Comparison of ENCODE assay signal across 8 mouse cellular contexts in genomic region chr19:57328792-57329191, GRCm38 (mm10). TPM values are rescaled to one million over a fixed set of nuclear protein-coding genes. Genes with fewer than 3 reads are reported as not detected.
A peak's percentile ranks its signal among the peaks of the same experiment; 100 is the strongest.
DNase-seq lines count a peak whose midpoint lies in the region; ATAC-seq and TF ChIP-seq lines count a peak whose summit lies in the region.

No protein-coding gene starts in this region.

- peak; percentile 71 for DNase-seq in hindbrain, embryonic 14.5 days (ENCODE audit: low spot score)
- DNase-seq in A20 (ENCODE audit: low read depth, low spot score): peak; percentile 51
- DNase-seq in MEL (ENCODE audit: low read depth, low spot score): peak; percentile 92
- DNase-seq in cerebellum, adult 9-11 months: peak; percentile 42
- peak; percentile 77 for DNase-seq in induced T-regulatory cell, adult 2 months (ENCODE audit: low read depth)
- peak; percentile 48 for DNase-seq in mesoderm, embryonic 11.5 days (ENCODE audit: low read depth, low spot score)
- no peak for DNase-seq in right cerebral cortex, postnatal 10 days (ENCODE audit: low spot score in 2 of 2)

- no peaks in the 10 kb centered on the region for H3K4me1 ChIP-seq in hindbrain, embryonic 14.5 days (replicated peaks; ENCODE audit: control insufficient read depth, insufficient read depth, low read length)
- H3K4me1 ChIP-seq in hindbrain, embryonic 12.5 days: no peaks in the 10 kb centered on the region
- H3K4me1 ChIP-seq in MEL (ENCODE audit: control insufficient read depth in 1 of 2, insufficient read depth in 2 of 2, low read length in 2 of 2): peaks cover 7 to 15% of the 10 kb centered on the region in 2 experiments

- peak in 1 of 2 experiments; percentile 55; a peak in 2 of 4 replicates for TF ChIP-seq POLR2A in MEL (IDR thresholded peaks at IDR 0.05; ENCODE audit: control insufficient read depth in 1 of 2, insufficient read depth in 1 of 2, low read depth in 1 of 2, low read length in 2 of 2, poor library complexity in 1 of 2)

- 63% methylated on average over 12 of the region's 12 CpGs for WGBS in hindbrain, embryonic 14.5 days
- 63% methylated on average over 12 of the region's 12 CpGs for WGBS in hindbrain, embryonic 12.5 days

- ATAC-seq in hindbrain, embryonic 14.5 days (ENCODE audit: low FRiP score): no peak
- no peak for ATAC-seq in hindbrain, embryonic 12.5 days (ENCODE audit: low FRiP score)

- H3K36me3 ChIP-seq in hindbrain, embryonic 14.5 days (replicated peaks; ENCODE audit: control insufficient read depth, insufficient read depth): no peaks in the 10 kb centered on the region
- no peaks in the 10 kb centered on the region for H3K36me3 ChIP-seq in hindbrain, embryonic 12.5 days
- peaks cover 0 to 5% of the 10 kb centered on the region in 2 experiments; a peak in 2 of 4 replicates for H3K36me3 ChIP-seq in MEL (ENCODE audit: control insufficient read depth in 1 of 2, insufficient read depth in 2 of 2, low read length in 2 of 2)

- TF ChIP-seq CTCF in MEL (IDR thresholded peaks at IDR 0.05 in 2 of 3, conservative IDR thresholded peaks at IDR 0.05 in 1 of 3; ENCODE audit: control insufficient read depth in 1 of 3, insufficient read depth in 1 of 3, low read depth in 2 of 3, low read length in 3 of 3, poor library complexity in 1 of 3, severe bottlenecking in 1 of 3): peak; percentile 57 to 95 (median 95)

- H3K27me3 ChIP-seq in hindbrain, embryonic 14.5 days (ENCODE audit: control insufficient read depth, insufficient read depth, low read length): no peaks in the 10 kb centered on the region
- H3K27me3 ChIP-seq in hindbrain, embryonic 12.5 days: no peaks in the 10 kb centered on the region; the same call in 1 of the 2 replicates
- no peaks in the 10 kb centered on the region for H3K27me3 ChIP-seq in MEL (ENCODE audit: control insufficient read depth in 1 of 2, insufficient read depth in 2 of 2, low read length in 2 of 2)

- peak; percentile 76 for TF ChIP-seq RAD21 in MEL (IDR thresholded peaks at IDR 0.05; ENCODE audit: low read depth, low read length)

- H3K9me3 ChIP-seq in hindbrain, embryonic 14.5 days (ENCODE audit: control insufficient read depth, low read length): no peaks in the 10 kb centered on the region
- no peaks in the 10 kb centered on the region for H3K9me3 ChIP-seq in hindbrain, embryonic 12.5 days (replicated peaks)
- H3K9me3 ChIP-seq in MEL (replicated peaks; ENCODE audit: insufficient read depth, low read length): no peaks in the 10 kb centered on the region

- TF ChIP-seq EP300 in MEL (IDR thresholded peaks at IDR 0.05; ENCODE audit: low read depth in 1 of 2, low read length in 2 of 2): peak in 1 of 2 experiments; percentile 7; a peak in 1 of 4 replicates

- no peak overlapping the region for H3K4me3 ChIP-seq in hindbrain, embryonic 14.5 days (replicated peaks; ENCODE audit: low read length)
- H3K4me3 ChIP-seq in hindbrain, embryonic 12.5 days: no peak overlapping the region
- H3K4me3 ChIP-seq in MEL (ENCODE audit: control insufficient read depth in 1 of 2, insufficient read depth in 1 of 2, low read depth in 2 of 2, low read length in 2 of 2): peak overlapping the region; percentile 77 to 90

- H3K9ac ChIP-seq in hindbrain, embryonic 14.5 days: no peak overlapping the region
- no peak overlapping the region for H3K9ac ChIP-seq in hindbrain, embryonic 12.5 days
- peak overlapping the region; percentile 69 for H3K9ac ChIP-seq in MEL (ENCODE audit: control insufficient read depth, low read depth, low read length, poor library complexity, severe bottlenecking)

- H3K27ac ChIP-seq in hindbrain, embryonic 14.5 days: no peak overlapping the region
- no peak overlapping the region for H3K27ac ChIP-seq in hindbrain, embryonic 12.5 days
- H3K27ac ChIP-seq in MEL (ENCODE audit: control insufficient read depth, low read depth, low read length): peak overlapping the region; percentile 75

- no peak overlapping the region for H3K4me2 ChIP-seq in hindbrain, embryonic 14.5 days (replicated peaks)
- H3K4me2 ChIP-seq in hindbrain, embryonic 12.5 days (replicated peaks): no peak overlapping the region

- H3K79me2 ChIP-seq in MEL (ENCODE audit: control insufficient read depth, insufficient read depth, low read length, poor library complexity): no peaks in the 10 kb centered on the region

TF ChIP-seq in MEL, 35 proteins besides CTCF, POLR2A, EP300 and RAD21:
- TF ChIP-seq MAFK (IDR thresholded peaks at IDR 0.05; ENCODE audit: borderline replicate concordance, low read depth, low read length): no peak
- TF ChIP-seq SMC3 (IDR thresholded peaks at IDR 0.05; ENCODE audit: low read depth, low read length): peak; percentile 85
- 0 out of 2 replicates have a peak, but pooled peaks have one; percentile 1 for TF ChIP-seq ZNF384 (IDR thresholded peaks at IDR 0.05; ENCODE audit: low read depth, low read length)
- TF ChIP-seq HCFC1 (IDR thresholded peaks at IDR 0.05; ENCODE audit: low read depth, low read length): peak; percentile 26
- TF ChIP-seq GATA1 (IDR thresholded peaks at IDR 0.05; ENCODE audit: low read depth, low read length): peak; percentile 26
- peak; percentile 50; the same call in 1 of the 2 replicates for TF ChIP-seq JUND (IDR thresholded peaks at IDR 0.05; ENCODE audit: low read depth, low read length)
- TF ChIP-seq NELFE (IDR thresholded peaks at IDR 0.05; ENCODE audit: low read depth, low read length): peak; percentile 37; the same call in 1 of the 2 replicates
- peak; percentile 54; the same call in 1 of the 2 replicates for TF ChIP-seq SIN3A (IDR thresholded peaks at IDR 0.05; ENCODE audit: low read length)
- peak; percentile 81 for TF ChIP-seq TBP (IDR thresholded peaks at IDR 0.05; ENCODE audit: low read depth, low read length)
- peak; percentile 61 for TF ChIP-seq ZC3H11A (IDR thresholded peaks at IDR 0.05; ENCODE audit: low read depth, low read length)
- TF ChIP-seq MYB (IDR thresholded peaks at IDR 0.05; ENCODE audit: low read depth, low read length): no peak
- peak; percentile 82 for TF ChIP-seq MYC (IDR thresholded peaks at IDR 0.05; ENCODE audit: low read depth, low read length)
- peak; percentile 22; the same call in 1 of the 2 replicates for TF ChIP-seq E2F4 (IDR thresholded peaks at IDR 0.05; ENCODE audit: borderline replicate concordance, low read depth, low read length)
- no peak for TF ChIP-seq MAX (IDR thresholded peaks at IDR 0.05; ENCODE audit: low read length)

RNA-seq across cellular contexts. Expression of gene Ablim1, which starts 14.1 kb away (rescaled TPM):
- polyA plus RNA-seq in hindbrain, embryonic 14.5 days (2014; fragmentation: Nextera tagmentation; extraction: Ambion mirVana): 56.6 and 61.8 TPM in 2 replicates
- polyA plus RNA-seq in hindbrain, embryonic 12.5 days (2016; fragmentation: Nextera tagmentation; extraction: Ambion mirVana): 26.6 and 30.9 TPM in 2 replicates
- not detected in 2 replicates for total RNA-seq in MEL (2012; rRNA removed)
- polyA plus RNA-seq in MEL (2012; ENCODE audit: insufficient read depth in 1 of 2, insufficient read length in 2 of 2, low read depth in 1 of 2, low replicate concordance in 2 of 2, missing spikeins in 1 of 2): not detected

RNA-seq across cellular contexts. Expression of gene Fam160b1, which starts 31.7 kb away (rescaled TPM):
- polyA plus RNA-seq in hindbrain, embryonic 14.5 days (2014; fragmentation: Nextera tagmentation; extraction: Ambion mirVana): 17.4 and 18.5 TPM in 2 replicates
- polyA plus RNA-seq in hindbrain, embryonic 12.5 days (2016; fragmentation: Nextera tagmentation; extraction: Ambion mirVana): 19.6 TPM in 2 replicates
- total RNA-seq in MEL (2012; rRNA removed): 8.6 and 8.8 TPM in 2 replicates
- 10 to 100 TPM; 19.0 to 28.3 TPM for polyA plus RNA-seq in MEL (2012; ENCODE audit: insufficient read depth in 1 of 2, insufficient read length in 2 of 2, low read depth in 1 of 2, low replicate concordance in 2 of 2, missing spikeins in 1 of 2)

Comparison
In these comparisons a context has a peak if more than half of its experiments do, and no peak if none do; other contexts are left out.
1. DNase-seq: peak in hindbrain, embryonic 14.5 days (single experiment), A20 (single experiment), MEL (single experiment), cerebellum, adult 9-11 months (single experiment), induced T-regulatory cell, adult 2 months (single experiment) and mesoderm, embryonic 11.5 days (single experiment); none in right cerebral cortex, postnatal 10 days (0 of 2).
2. H3K4me3 ChIP-seq: peak in MEL (2 of 2); none in hindbrain, embryonic 14.5 days (single experiment) and hindbrain, embryonic 12.5 days (single experiment).
3. RNA of gene Ablim1, which starts 14.1 kb away (polyA plus RNA-seq): 56.6 to 61.8 TPM in hindbrain, embryonic 14.5 days and 26.6 to 30.9 TPM in hindbrain, embryonic 12.5 days; not detected in MEL; every median in the first group is over 10 times any median in the second.